ENCODE assay signal across 8 mouse cellular contexts in genomic region chr5:52775237-52775636, GRCm38 (mm10). TPM values are rescaled to one million over a fixed set of nuclear protein-coding genes. Genes with fewer than 3 reads are reported as not detected.
DNase-seq lines count a peak whose midpoint lies in the region; ATAC-seq and TF ChIP-seq lines count a peak whose summit lies in the region.

Zcchc4 (plus strand) TSS chr5:52775409.

- TF ChIP-seq CTCF in brain, embryonic 14.5 days (IDR thresholded peaks at IDR 0.05; ENCODE audit: borderline replicate concordance, extremely low read depth, insufficient read depth, insufficient read length) = no peak

- H3K27me3 ChIP-seq in midbrain, embryonic 12.5 days = no peaks in the 10 kb centered on the region

- H3K4me3 ChIP-seq in midbrain, embryonic 12.5 days = no peak within 1 kb of the TSS

- no peaks in the 10 kb centered on the region for H3K9me3 ChIP-seq in midbrain, embryonic 12.5 days

- H3K4me1 ChIP-seq in midbrain, embryonic 12.5 days = no peaks in the 10 kb centered on the region

- H3K9ac ChIP-seq in midbrain, embryonic 12.5 days (replicated peaks) = no peak within 1 kb of the TSS

- H3K27ac ChIP-seq in midbrain, embryonic 12.5 days (replicated peaks) = no peak within 1 kb of the TSS

- ATAC-seq in hematopoietic stem cell, adult 5-6 weeks (replicated peaks in 1 of 2; ENCODE audit: insufficient read depth in 1 of 2, low FRiP score in 2 of 2, low TSS enrichment in 1 of 2, low read depth in 1 of 2, poor library complexity in 2 of 2, severe bottlenecking in 2 of 2) = no peak
- ATAC-seq in midbrain, embryonic 12.5 days (ENCODE audit: low FRiP score, low read depth) = no peak

- WGBS in midbrain, embryonic 12.5 days = 82% methylated on average over 8 of the region's 8 CpGs

- H3K4me2 ChIP-seq in midbrain, embryonic 12.5 days (replicated peaks) = no peak within 1 kb of the TSS

- DNase-seq in layer of hippocampus, adult 8-10 months (ENCODE audit: low spot score in 2 of 2) = no peak
- DNase-seq in layer of hippocampus, postnatal 10 days (ENCODE audit: low spot score in 2 of 2) = no peak
- peak; percentile 15 for DNase-seq in brain, embryonic 14.5 days (ENCODE audit: low read depth)
- no peak for DNase-seq in gastrocnemius, postnatal 14 days
- no peak for DNase-seq in gastrocnemius, adult 8-10 months (ENCODE audit: low spot score in 2 of 2)
- DNase-seq in adrenal gland, adult (ENCODE audit: inconsistent age in 2 of 2, low spot score in 1 of 2) = no peak

- 0 out of 2 replicates have a peak, but pooled peaks cover 2% of the 10 kb centered on the region for H3K36me3 ChIP-seq in midbrain, embryonic 12.5 days

- no peak for TF ChIP-seq POLR2A in brain, embryonic 14.5 days (IDR thresholded peaks at IDR 0.05; ENCODE audit: borderline replicate concordance, extremely low read depth, insufficient read depth, insufficient read length, poor library complexity, severe bottlenecking)

- intact Hi-C loops in gastrocnemius, postnatal 14 days (cut with DNase I; ENCODE audit: low total_unique reads) = no loop called here

RNA-seq across cellular contexts. Expression of gene Zcchc4, which starts in this region (rescaled TPM):
- 10 to 100 TPM; 10.1 to 14.0 (median 12.0) TPM for total RNA-seq in layer of hippocampus, adult 8-10 months (2022)
- 1 to 10 TPM; 9.4 to 9.8 TPM for total RNA-seq in layer of hippocampus, postnatal 10 days (2021)
- polyA plus RNA-seq in brain, embryonic 14.5 days (2012; rRNA removed) = 16.2 and 16.6 TPM in 2 replicates
- 18.6 and 19.7 TPM in 2 replicates for total RNA-seq in hematopoietic stem cell, adult 5-6 weeks (2017)
- polyA plus RNA-seq in midbrain, embryonic 12.5 days (2016; fragmentation: Nextera tagmentation; extraction: Ambion mirVana) = 18.2 and 20.6 TPM in 2 replicates
- 1 to 10 TPM; 4.6 to 7.2 TPM for total RNA-seq in gastrocnemius, postnatal 14 days (2021)
- 1 to 10 TPM; 2.8 to 5.8 (median 4.4) TPM for total RNA-seq in gastrocnemius, adult 8-10 months (2022)
